Mouse (Mus musculus) lung, embryonic 16.5 days (tissue): Measurements from ENCODE around the gene Cdk10. TPM values are rescaled to one million over a fixed set of nuclear protein-coding genes. Genes with fewer than 3 reads are reported as not detected.
A peak's percentile ranks its signal among the peaks of the same experiment; 100 is the strongest.

ENCODE experiments used
- ATAC-seq: fragments of 200-750 bp; cut with Nextera tagmentation; 2 replicates; pipeline ENCODE4 v1.8.0; 2017; ENCODE audit warnings: low read depth, mild to moderate bottlenecking, moderate library complexity
- H3K27ac ChIP-seq: fragments of 300-500 bp; sonication (generic); 2 replicates; pipeline ENCODE4 v1.5.1; 2014; ENCODE audit warnings: mild to moderate bottlenecking, control low read depth, low read length
- H3K27me3 ChIP-seq: fragments of 300-500 bp; sonication (generic); 2 replicates; pipeline ENCODE4 v1.6.1; 2014; ENCODE audit warnings: low read depth, low read length, mixed read lengths; ENCODE audit not compliant: control insufficient read depth, insufficient read depth
- H3K36me3 ChIP-seq: fragments of 300-500 bp; sonication (generic); 2 replicates; pipeline ENCODE4 v1.6.1; 2014; ENCODE audit warnings: low read length; ENCODE audit not compliant: control insufficient read depth, insufficient read depth
- H3K4me1 ChIP-seq: fragments of 300-500 bp; sonication (generic); replicated peaks from 2 replicates; pipeline ENCODE4 v1.6.1; 2014; ENCODE audit warnings: low read length, mixed read lengths; ENCODE audit not compliant: control insufficient read depth, insufficient read depth
- H3K4me2 ChIP-seq: fragments of 300-500 bp; sonication (generic); 2 replicates; pipeline ENCODE4 v1.6.1; 2014; ENCODE audit warnings: low read depth, low read length, control low read depth
- H3K4me3 ChIP-seq: fragments of 300-500 bp; sonication (generic); 2 replicates; pipeline ENCODE4 v1.5.1; 2014; ENCODE audit warnings: mild to moderate bottlenecking, low read length, control low read depth
- H3K9ac ChIP-seq: fragments of 300-500 bp; sonication (generic); 2 replicates; pipeline ENCODE4 v1.6.1; 2014; ENCODE audit warnings: low read length, control low read depth
- H3K9me3 ChIP-seq: fragments of 300-500 bp; sonication (generic); 2 replicates; pipeline ENCODE4 v1.6.1; 2016; ENCODE audit warnings: low read length; ENCODE audit not compliant: control insufficient read depth
- WGBS: fragments of 180-500 bp; shearing (Covaris S2); extraction: QIAGEN DNeasy Blood & Tissue Kit; methylation state at CpG from one replicate; pipeline ENCODE4 v1.1.7; 2014; 5-methylcytosine and 5-hydroxymethylcytosine counted together
- polyA plus RNA-seq: library from polyadenylated mRNA; unstranded; fragments of >200 nt; fragmentation: Nextera tagmentation; extraction: Ambion mirVana; gene quantifications from 2 replicates; pipeline ENCODE4 v1.2.1, GENCODE M21; 2015

Gene Cdk10
- 30.0 and 30.1 TPM in 2 replicates for polyA plus RNA-seq

- H3K4me2 ChIP-seq: peak within 1 kb of the TSS; percentile 78
- peak; percentile 92 for ATAC-seq
- peak within 1 kb of the TSS; percentile 83 for H3K27ac ChIP-seq
- peak within 1 kb of the TSS; percentile 96 for H3K9ac ChIP-seq
- H3K36me3 ChIP-seq: peaks cover 3% of the 10 kb centered on the region; the same call in 1 of the 2 replicates
- peaks cover 5% of the 10 kb centered on the region; the same call in 1 of the 2 replicates for H3K4me1 ChIP-seq
- H3K4me3 ChIP-seq: peak within 1 kb of the TSS; percentile 74
- no peaks in the 10 kb centered on the region for H3K27me3 ChIP-seq
- H3K9me3 ChIP-seq: no peaks in the 10 kb centered on the region
- 2% methylated on average over 59 of the region's 59 CpGs for whole genome bisulfite sequencing
Observed at GRCm38 (mm10) chr8:123224278-123225266, at the start of gene Cdk10. Gene Cdk10, plus strand, starts transcription at chr8:123224842.

GRCm38 (mm10) chr8:123181391-123181790, 43.3 kb upstream of the Cdk10 start:
- H3K9me3 ChIP-seq: peaks cover 3% of the 10 kb centered on the region; the same call in 1 of the 2 replicates
- H3K27ac ChIP-seq: no peak overlapping the region
- H3K27me3 ChIP-seq: no peaks in the 10 kb centered on the region
- ATAC-seq: no peak
- WGBS: 46% methylated on average over 3 of the region's 3 CpGs
- H3K4me3 ChIP-seq: no peak overlapping the region
- no peak overlapping the region for H3K9ac ChIP-seq
- peaks cover 12% of the 10 kb centered on the region for H3K4me1 ChIP-seq
- H3K36me3 ChIP-seq: no peaks in the 10 kb centered on the region
- no peak overlapping the region for H3K4me2 ChIP-seq

- peak; percentile 77 for ATAC-seq
- Histone ChIP-seq H3K36me3 (no peaks in the 10 kb centered on the region), H3K4me1 (peaks cover 26% of the 10 kb centered on the region), H3K9ac (peak within 1 kb of the TSS; percentile 43), H3K4me3 (peak within 1 kb of the TSS; percentile 19; the same call in 1 of the 2 replicates), H3K9me3 (no peaks in the 10 kb centered on the region), H3K27ac (peak within 1 kb of the TSS; percentile 84), H3K4me2 (peak within 1 kb of the TSS; percentile 32), H3K27me3 (no peaks in the 10 kb centered on the region)
- WGBS: 12% methylated on average over 19 of the region's 19 CpGs
Observed at GRCm38 (mm10) chr8:123185566-123186409, 38.9 kb upstream of the Cdk10 start, which contains the start of gene Dpep1. Gene Dpep1, plus strand, starts transcription at chr8:123186242.

GRCm38 (mm10) chr8:123188006-123188405, 36.6 kb upstream of the Cdk10 start:
- no peak overlapping the region for H3K27ac ChIP-seq
- H3K4me3 ChIP-seq: no peak overlapping the region
- ATAC-seq: no peak
- H3K4me2 ChIP-seq: no peak overlapping the region
- WGBS: 75% methylated on average over 2 of the region's 2 CpGs
- no peak overlapping the region for H3K9ac ChIP-seq
- no peaks in the 10 kb centered on the region for H3K9me3 ChIP-seq
- H3K27me3 ChIP-seq: no peaks in the 10 kb centered on the region
- H3K4me1 ChIP-seq: peaks cover 26% of the 10 kb centered on the region
- no peaks in the 10 kb centered on the region for H3K36me3 ChIP-seq

- no peak overlapping the region; the same call in 1 of the 2 replicates for H3K27ac ChIP-seq
- H3K9ac ChIP-seq: no peak overlapping the region
- H3K27me3 ChIP-seq: no peaks in the 10 kb centered on the region
- H3K9me3 ChIP-seq: no peaks in the 10 kb centered on the region
- 57% methylated on average over 7 of the region's 7 CpGs for WGBS
- ATAC-seq: no peak
- no peak overlapping the region for H3K4me2 ChIP-seq
- H3K4me3 ChIP-seq: no peak overlapping the region
- H3K36me3 ChIP-seq: no peaks in the 10 kb centered on the region
- H3K4me1 ChIP-seq: peaks cover 26% of the 10 kb centered on the region
Observed at GRCm38 (mm10) chr8:123188841-123189240, 35.8 kb upstream of the Cdk10 start.

GRCm38 (mm10) chr8:123190678-123191077, 34.0 kb upstream of the Cdk10 start:
- 2% methylated on average over 9 of the region's 9 CpGs for WGBS
- H3K9me3 ChIP-seq: no peaks in the 10 kb centered on the region
- peak overlapping the region; percentile 32; the same call in 1 of the 2 replicates for H3K4me2 ChIP-seq
- peaks cover 21% of the 10 kb centered on the region for H3K4me1 ChIP-seq
- ATAC-seq: peak; percentile 61; the same call in 1 of the 2 replicates
- no peaks in the 10 kb centered on the region for H3K27me3 ChIP-seq
- no peak overlapping the region for H3K4me3 ChIP-seq
- H3K36me3 ChIP-seq: no peaks in the 10 kb centered on the region
- 0 out of 2 replicates have a peak overlapping the region, but pooled peaks have one; percentile 11 for H3K9ac ChIP-seq
- no peak overlapping the region for H3K27ac ChIP-seq

GRCm38 (mm10) chr8:123191908-123192307, 32.7 kb upstream of the Cdk10 start:
- Histone ChIP-seq H3K27me3 (no peaks in the 10 kb centered on the region), H3K36me3 (no peaks in the 10 kb centered on the region), H3K9me3 (no peaks in the 10 kb centered on the region), H3K4me3 (no peak overlapping the region), H3K27ac (no peak overlapping the region), H3K4me1 (peaks cover 11% of the 10 kb centered on the region), H3K4me2 (no peak overlapping the region), H3K9ac (no peak overlapping the region)
- no peak for ATAC-seq
- 50% methylated on average over 7 of the region's 8 CpGs for WGBS

GRCm38 (mm10) chr8:123193771-123194170, 30.9 kb upstream of the Cdk10 start:
- Histone ChIP-seq H3K4me1 (peaks cover 8% of the 10 kb centered on the region), H3K27me3 (no peaks in the 10 kb centered on the region), H3K9ac (no peak overlapping the region), H3K36me3 (no peaks in the 10 kb centered on the region), H3K4me2 (no peak overlapping the region), H3K4me3 (no peak overlapping the region), H3K9me3 (no peaks in the 10 kb centered on the region), H3K27ac (no peak overlapping the region)
- no peak for ATAC-seq
- WGBS: 87% methylated on average over 9 of the region's 9 CpGs
